Mouse (Mus musculus) hindbrain, embryonic 11.5 days (tissue): ENCODE results near the gene Olfr374. TPM values are rescaled to one million over a fixed set of nuclear protein-coding genes. Genes with fewer than 3 reads are reported as not detected.
"Not testable (repeated sequence)": the region's sequence is repeated elsewhere in the genome, so short reads cannot be mapped to it uniquely, and the experiment has no call there.

ENCODE experiments used
- ATAC-seq: fragments of 200-750 bp; cut with Nextera tagmentation; 2 replicates; pipeline ENCODE4 v1.8.0; 2017; ENCODE audit warnings: mild to moderate bottlenecking, moderate TSS enrichment, moderate library complexity; ENCODE audit not compliant: low FRiP score
- DNase-seq: peaks from one replicate; pipeline ENCODE4 v3.0.0-alpha.2; 2015; ENCODE audit warnings: low spot score
- H3K27ac ChIP-seq: fragments of 300-500 bp; sonication (generic); 2 replicates; pipeline ENCODE4 v1.5.1; 2014; ENCODE audit warnings: mild to moderate bottlenecking, low read depth, low read length
- H3K27me3 ChIP-seq: fragments of 300-500 bp; sonication (generic); 2 replicates; pipeline ENCODE4 v1.6.1; 2014; ENCODE audit warnings: mild to moderate bottlenecking, low read length, moderate library complexity, mixed read lengths; ENCODE audit not compliant: control insufficient read depth, insufficient read depth
- H3K36me3 ChIP-seq: fragments of 300-500 bp; sonication (generic); 2 replicates; pipeline ENCODE4 v1.6.1; 2014; ENCODE audit warnings: mild to moderate bottlenecking, low read length, moderate library complexity, mixed read lengths; ENCODE audit not compliant: control insufficient read depth, insufficient read depth
- H3K4me1 ChIP-seq: fragments of 300-500 bp; sonication (generic); replicated peaks from 2 replicates; pipeline ENCODE4 v1.6.1; 2014; ENCODE audit warnings: low read length, mixed read lengths; ENCODE audit not compliant: control insufficient read depth, insufficient read depth
- H3K4me2 ChIP-seq: fragments of 300-500 bp; sonication (generic); replicated peaks from 2 replicates; pipeline ENCODE4 v1.6.1; 2014; ENCODE audit warnings: mild to moderate bottlenecking, low read depth, low read length
- H3K4me3 ChIP-seq: fragments of 300-500 bp; sonication (generic); 2 replicates; pipeline ENCODE4 v1.5.1; 2014; ENCODE audit warnings: low read depth, low read length
- H3K9ac ChIP-seq: fragments of 300-500 bp; sonication (generic); 2 replicates; pipeline ENCODE4 v1.6.1; 2014; ENCODE audit warnings: low read depth, low read length
- H3K9me3 ChIP-seq: fragments of 300-500 bp; sonication (generic); 2 replicates; pipeline ENCODE4 v1.6.1; 2016; ENCODE audit warnings: low read length; ENCODE audit not compliant: control insufficient read depth
- WGBS: fragments of 180-500 bp; shearing (Covaris S2); extraction: QIAGEN DNeasy Blood & Tissue Kit; methylation state at CpG from one replicate; pipeline ENCODE4 v1.1.7; 2014; 5-methylcytosine and 5-hydroxymethylcytosine counted together
- polyA plus RNA-seq: library from polyadenylated mRNA; unstranded; fragments of >200 nt; fragmentation: Nextera tagmentation; extraction: Ambion mirVana; gene quantifications from 2 replicates; pipeline ENCODE4 v1.2.1, GENCODE M21; 2014

Olfr374 gene
- polyA plus RNA-seq, 1 experiment from 2014 or later, result not detected

DNA sequence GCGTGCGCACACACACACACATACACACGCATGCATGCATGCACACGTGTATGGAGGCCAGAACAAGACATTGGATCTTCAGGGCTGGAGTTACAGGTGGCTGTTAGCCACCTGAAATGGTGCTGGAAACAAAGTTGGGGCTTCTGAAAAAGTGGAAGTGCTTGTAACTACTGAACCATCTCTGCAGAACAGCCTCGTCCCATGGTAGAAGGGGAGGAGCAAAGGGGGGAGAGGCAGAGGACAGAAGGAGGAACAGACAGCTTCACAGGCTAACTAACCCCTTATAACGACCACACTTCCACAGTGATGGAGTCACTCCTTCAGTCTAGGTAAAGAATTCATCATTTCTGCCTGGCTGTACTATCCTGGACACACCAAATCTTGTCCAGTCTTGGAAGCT is 4.0 kb downstream of the Olfr374 start:
- Histone ChIP-seq H3K4me3 (no peak overlapping the region), H3K27me3 (no peaks in the 10 kb centered on the region), H3K9ac (no peak overlapping the region), H3K4me1 (no peaks in the 10 kb centered on the region), H3K27ac (no peak overlapping the region), H3K9me3 (no peaks in the 10 kb centered on the region), H3K4me2 (no peak overlapping the region), H3K36me3 (no peaks in the 10 kb centered on the region)
- DNase-seq (no peak), ATAC-seq (no peak)
- 76% methylated on average over 6 of the region's 6 CpGs for WGBS

DNA sequence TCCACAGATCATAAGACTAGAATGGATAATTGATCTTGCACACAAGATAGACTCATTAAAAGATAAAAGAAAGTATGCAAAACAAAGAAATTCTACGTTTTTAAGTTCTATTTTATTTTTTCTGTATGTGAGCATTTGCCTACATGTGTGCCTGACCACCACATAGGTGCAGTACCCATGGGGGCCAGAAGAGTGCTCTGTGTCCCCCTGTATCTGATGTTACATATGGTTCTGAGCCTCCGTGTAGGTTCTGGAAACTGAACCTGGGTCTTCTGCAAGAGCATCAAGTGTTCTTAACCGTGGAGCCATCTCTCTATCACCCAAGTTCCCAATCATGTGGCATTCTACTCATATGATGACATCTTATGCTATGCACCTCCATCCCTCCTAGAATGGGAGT is 5.6 kb downstream of the Olfr374 start:
- Histone ChIP-seq H3K9me3 (no peaks in the 10 kb centered on the region), H3K36me3 (no peaks in the 10 kb centered on the region), H3K4me2 (no peak overlapping the region), H3K9ac (no peak overlapping the region), H3K4me1 (no peaks in the 10 kb centered on the region), H3K27me3 (no peaks in the 10 kb centered on the region), H3K27ac (no peak overlapping the region), H3K4me3 (no peak overlapping the region)
- WGBS, result 77% methylated on average over 3 of the region's 3 CpGs
- no peak for DNase-seq
- ATAC-seq, result no peak

DNA sequence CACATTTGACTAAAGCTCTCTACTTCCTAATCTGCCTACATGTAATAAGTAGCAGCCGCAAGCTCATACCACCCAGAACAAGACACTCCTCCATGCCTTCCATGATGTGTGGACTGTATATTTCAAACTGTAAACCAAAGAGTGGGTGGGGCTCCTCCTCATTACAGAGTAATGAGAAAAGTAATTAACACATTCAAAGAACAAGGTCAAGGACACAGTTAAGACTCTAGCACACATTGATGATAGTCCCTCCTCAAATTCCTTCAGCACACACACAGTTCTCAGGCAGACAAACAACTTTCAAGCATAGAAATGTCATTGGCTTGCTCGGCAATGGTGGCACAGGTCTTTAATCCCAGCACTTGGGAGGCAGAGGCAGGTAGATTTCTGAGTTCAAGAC is 8.4 kb downstream of the Olfr374 start:
- Histone ChIP-seq H3K27me3 (no peaks in the 10 kb centered on the region), H3K9ac (no peak overlapping the region), H3K9me3 (no peaks in the 10 kb centered on the region), H3K27ac (no peak overlapping the region), H3K4me2 (no peak overlapping the region), H3K4me1 (no peaks in the 10 kb centered on the region), H3K4me3 (no peak overlapping the region), H3K36me3 (no peaks in the 10 kb centered on the region)
- no peak for DNase-seq
- ATAC-seq, result no peak
- WGBS, result 89% methylated on average over 2 of the region's 2 CpGs

DNA sequence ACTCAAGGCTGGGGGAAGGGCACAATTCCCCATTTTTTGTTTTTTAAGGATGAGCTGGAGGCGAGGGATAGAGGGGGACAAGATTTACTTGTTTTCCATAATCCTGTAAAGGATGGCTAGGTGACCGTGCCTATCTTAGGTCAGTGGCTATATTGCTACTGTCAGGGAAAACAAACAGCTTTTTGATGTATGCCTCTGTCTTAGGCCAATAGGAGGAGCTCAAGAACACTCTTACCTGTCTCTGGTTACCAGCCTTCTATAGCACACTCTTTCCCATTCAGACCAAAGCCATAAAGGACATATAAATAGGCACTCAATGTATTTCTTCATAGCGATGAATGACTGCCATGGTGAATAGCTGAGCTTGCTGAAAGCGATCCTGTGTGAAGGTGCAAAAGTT is 11.8 kb downstream of the Olfr374 start:
- Histone ChIP-seq H3K9me3 (no peaks in the 10 kb centered on the region), H3K4me3 (no peak overlapping the region)

DNA sequence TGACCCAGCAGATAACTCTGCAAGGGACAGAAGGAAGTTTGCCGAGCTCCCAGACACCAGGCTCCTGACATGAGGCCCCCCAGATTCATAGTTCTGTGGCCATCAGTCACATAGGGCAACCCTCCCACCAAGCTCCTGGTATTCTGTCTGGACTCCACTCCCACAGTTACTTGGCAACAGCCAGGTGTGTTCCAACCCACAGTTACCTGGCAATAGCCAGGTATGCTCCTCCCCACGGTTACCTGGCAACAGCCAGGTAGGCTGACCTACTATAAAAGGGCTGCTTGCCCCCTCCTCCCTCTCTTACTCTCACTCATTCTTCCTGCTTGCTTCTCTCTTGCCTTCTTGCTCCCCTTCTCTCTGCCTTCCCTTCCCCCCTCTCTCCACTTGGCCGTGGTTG is 14.6 kb downstream of the Olfr374 start:
- H3K4me1 ChIP-seq, DNase-seq, H3K27me3 ChIP-seq, H3K27ac ChIP-seq, H3K9me3 ChIP-seq, H3K4me2 ChIP-seq, ATAC-seq, H3K9ac ChIP-seq, H3K4me3 ChIP-seq, H3K36me3 ChIP-seq: not testable (repeated sequence)
- WGBS, result 69% methylated on average over 3 of the region's 3 CpGs

More for the DNA sequence above, 11.8 kb downstream of the Olfr374 start:
- H3K9ac ChIP-seq, result no peak overlapping the region
- no peaks in the 10 kb centered on the region for H3K4me1 ChIP-seq
- ATAC-seq, result no peak
- H3K27ac ChIP-seq, result no peak overlapping the region
- no peak for DNase-seq
- H3K4me2 ChIP-seq, result no peak overlapping the region
- no peaks in the 10 kb centered on the region for H3K36me3 ChIP-seq
- WGBS, result 51% methylated on average over 4 of the region's 4 CpGs
- H3K27me3 ChIP-seq, result no peaks in the 10 kb centered on the region

DNA sequence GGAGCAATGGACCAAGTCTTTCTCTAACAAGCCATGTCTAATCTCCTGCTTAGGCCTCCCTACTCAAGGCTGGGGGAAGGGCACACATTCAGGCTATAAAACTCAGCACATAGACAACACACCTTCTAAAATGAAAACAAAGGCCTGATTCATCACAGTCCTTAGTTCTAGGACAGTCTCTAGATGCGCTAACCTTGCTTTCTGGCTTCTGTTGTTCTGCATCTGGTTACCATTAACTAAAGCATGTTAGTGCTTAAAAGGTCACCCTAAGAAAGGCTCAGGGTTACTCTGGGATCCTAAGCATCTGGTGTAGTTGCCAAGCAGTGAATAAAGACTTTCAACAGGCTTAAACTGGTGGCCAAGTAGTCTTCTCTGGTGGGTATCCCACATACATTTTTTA is 15.2 kb downstream of the Olfr374 start:
- Histone ChIP-seq H3K4me1 (no peaks in the 10 kb centered on the region), H3K9me3 (no peaks in the 10 kb centered on the region), H3K36me3 (no peaks in the 10 kb centered on the region), H3K27ac (no peak overlapping the region), H3K4me2 (no peak overlapping the region), H3K9ac (no peak overlapping the region), H3K27me3 (no peaks in the 10 kb centered on the region), H3K4me3 (no peak overlapping the region)
- ATAC-seq (no peak), DNase-seq (no peak)
- WGBS, result 75% methylated on average over 1 of the region's 1 CpGs

DNA sequence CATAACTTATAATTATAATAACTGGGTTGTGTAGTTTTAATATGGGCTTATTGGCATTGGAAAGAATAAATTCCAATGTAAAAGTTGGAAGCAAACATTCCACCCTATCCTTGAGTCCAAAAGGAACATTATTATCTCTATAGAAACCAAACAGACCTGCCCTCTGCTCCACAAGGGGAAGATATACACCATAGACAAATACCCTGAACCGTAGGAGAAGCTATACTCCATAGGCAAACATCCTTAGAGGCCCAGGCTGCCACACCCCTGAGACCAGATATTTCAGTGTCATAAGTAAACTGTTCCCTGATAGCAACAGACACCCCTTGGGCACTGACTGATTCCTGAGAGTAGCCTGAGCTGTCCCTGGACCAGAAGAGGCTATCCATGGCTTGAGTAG is 21.0 kb downstream of the Olfr374 start:
- no peak overlapping the region for H3K9ac ChIP-seq
- H3K27ac ChIP-seq, result no peak overlapping the region
- H3K9me3 ChIP-seq, result no peaks in the 10 kb centered on the region
- DNase-seq (no peak), ATAC-seq (no peak)
- no peaks in the 10 kb centered on the region for H3K27me3 ChIP-seq
- no peak overlapping the region for H3K4me3 ChIP-seq
- no peak overlapping the region for H3K4me2 ChIP-seq
- H3K36me3 ChIP-seq, result no peaks in the 10 kb centered on the region
- 83% methylated on average over 1 of the region's 1 CpGs for WGBS
- H3K4me1 ChIP-seq, result no peaks in the 10 kb centered on the region

DNA sequence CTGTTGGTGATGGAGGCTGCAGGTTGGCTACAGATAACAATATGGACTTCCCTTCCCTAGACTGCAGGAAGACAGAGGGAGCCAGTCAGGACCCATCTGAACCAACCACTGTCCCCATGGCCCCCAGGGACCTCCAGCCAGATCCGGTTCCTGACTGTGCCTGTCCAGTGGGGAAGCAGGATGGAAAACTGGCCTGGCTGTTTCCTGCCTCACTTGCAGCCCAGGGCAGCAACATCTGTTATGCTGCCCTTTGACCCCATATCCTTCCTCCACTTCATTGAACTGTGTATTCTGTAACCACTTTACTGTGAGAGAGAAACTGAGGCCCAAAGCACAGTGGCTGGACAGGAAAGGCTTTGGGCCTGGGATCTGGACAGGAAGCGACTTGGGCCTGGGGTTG is 24.4 kb downstream of the Olfr374 start:
- DNase-seq (no peak), ATAC-seq (no peak)
- no peaks in the 10 kb centered on the region for H3K4me1 ChIP-seq
- WGBS, result 72% methylated on average over 2 of the region's 2 CpGs
- no peak overlapping the region for H3K9ac ChIP-seq
- no peak overlapping the region for H3K27ac ChIP-seq
- H3K4me3 ChIP-seq, result no peak overlapping the region
- no peaks in the 10 kb centered on the region for H3K36me3 ChIP-seq
- no peak overlapping the region for H3K4me2 ChIP-seq
- H3K9me3 ChIP-seq, result no peaks in the 10 kb centered on the region
- H3K27me3 ChIP-seq, result no peaks in the 10 kb centered on the region

DNA sequence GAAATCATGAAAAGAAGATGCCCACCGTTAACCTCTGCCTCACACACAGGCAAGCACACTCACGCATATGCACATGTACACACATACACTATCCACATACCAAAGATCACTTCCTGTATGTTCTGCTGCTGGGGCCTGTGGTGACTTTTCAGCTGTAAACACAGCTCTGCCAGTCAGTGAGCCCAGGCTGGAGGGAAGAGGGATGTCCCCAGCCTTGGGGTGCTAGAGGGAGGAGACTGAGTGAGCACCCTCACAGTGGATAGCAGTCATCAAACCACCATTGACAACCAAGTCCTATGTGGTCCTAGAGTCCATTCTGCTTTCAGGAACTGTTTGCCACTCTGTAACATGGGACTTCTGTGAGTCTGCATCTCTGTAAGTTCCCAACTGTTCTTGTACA is 25.1 kb downstream of the Olfr374 start:
- Histone ChIP-seq H3K4me3 (no peak overlapping the region), H3K36me3 (no peaks in the 10 kb centered on the region), H3K4me1 (no peaks in the 10 kb centered on the region), H3K9me3 (no peaks in the 10 kb centered on the region), H3K4me2 (no peak overlapping the region), H3K27ac (no peak overlapping the region), H3K27me3 (no peaks in the 10 kb centered on the region), H3K9ac (no peak overlapping the region)
- DNase-seq (no peak), ATAC-seq (no peak)
- WGBS, result 77% methylated on average over 2 of the region's 2 CpGs
